Mouse (Mus musculus): ENCODE measurements around the gene Maneal. TPM values are rescaled to one million over a fixed set of nuclear protein-coding genes. Genes with fewer than 3 reads are reported as not detected.
A peak's percentile ranks its signal among the peaks of the same experiment; 100 is the strongest.

Gene Maneal
- total and polyA plus RNA-seq, 2 experiments from 2014 or later, result 9.4 to 56.9 TPM

GRCm38 (mm10) chr4:124894508-124895428 is 32.8 kb upstream of the Maneal start:
- Histone ChIP-seq H3K9me3 (ENCODE audit: low read length) (no peaks in the 10 kb centered on the region), H3K36me3 (ENCODE audit: insufficient read depth, low read length) (no peaks in the 10 kb centered on the region), H3K27me3 (ENCODE audit: insufficient read depth, low read length) (0 out of 2 replicates have a peak, but pooled peaks cover 6% of the 10 kb centered on the region), H3K4me1 (ENCODE audit: insufficient read depth, low read length) (peaks cover 8% of the 10 kb centered on the region; the same call in 1 of the 2 replicates), H3K4me2 (ENCODE audit: low read depth, low read length) (peak overlapping the region; percentile 68), H3K27ac (peak overlapping the region; percentile 60; the same call in 1 of the 2 replicates), H3K9ac (replicated peaks; ENCODE audit: low read length) (peak overlapping the region; percentile 55), H3K4me3 (ENCODE audit: low read length) (peak overlapping the region; percentile 43)
- WGBS, result under 1% methylated on average over 83 of the region's 83 CpGs
- peak; percentile 36 for TF ChIP-seq CTCF (IDR thresholded peaks at IDR 0.05; ENCODE audit: low read depth)
- ATAC-seq (peak; percentile 84), DNase-seq (ENCODE audit: low spot score) (peak; percentile 85)

- Histone ChIP-seq H3K27ac (peak overlapping the region; percentile 60; the same call in 1 of the 2 replicates), H3K9ac (replicated peaks; ENCODE audit: low read length) (peak overlapping the region; percentile 55)
- ATAC-seq, result no peak
Measured at GRCm38 (mm10) chr4:124893769-124894168, 31.8 kb upstream of the Maneal start.

GRCm38 (mm10) chr4:124890831-124891230 is 28.9 kb upstream of the Maneal start:
- Histone ChIP-seq H3K9me3 (ENCODE audit: low read length) (no peaks in the 10 kb centered on the region), H3K4me3 (ENCODE audit: low read length) (no peak overlapping the region), H3K27ac (no peak overlapping the region), H3K4me2 (ENCODE audit: low read depth, low read length) (no peak overlapping the region), H3K9ac (replicated peaks; ENCODE audit: low read length) (no peak overlapping the region), H3K4me1 (ENCODE audit: insufficient read depth, low read length) (peaks cover 8% of the 10 kb centered on the region; the same call in 1 of the 2 replicates), H3K27me3 (ENCODE audit: insufficient read depth, low read length) (peaks cover 6% of the 10 kb centered on the region; the same call in 1 of the 2 replicates), H3K36me3 (ENCODE audit: insufficient read depth, low read length) (no peaks in the 10 kb centered on the region)
- WGBS, result 79% methylated on average over 5 of the region's 5 CpGs
- no peak for DNase-seq (ENCODE audit: low spot score)
- no peak for ATAC-seq
- no peak for TF ChIP-seq CTCF (IDR thresholded peaks at IDR 0.05; ENCODE audit: low read depth)

More at GRCm38 (mm10) chr4:124893769-124894168, 31.8 kb upstream of the Maneal start:
- no peaks in the 10 kb centered on the region for H3K36me3 ChIP-seq (ENCODE audit: insufficient read depth, low read length)
- TF ChIP-seq CTCF (IDR thresholded peaks at IDR 0.05; ENCODE audit: low read depth), result no peak
- no peaks in the 10 kb centered on the region for H3K9me3 ChIP-seq (ENCODE audit: low read length)
- peak overlapping the region; percentile 68 for H3K4me2 ChIP-seq (ENCODE audit: low read depth, low read length)
- no peak for DNase-seq (ENCODE audit: low spot score)
- 28% methylated on average over 6 of the region's 6 CpGs for WGBS
- 0 out of 2 replicates have a peak, but pooled peaks cover 6% of the 10 kb centered on the region for H3K27me3 ChIP-seq (ENCODE audit: insufficient read depth, low read length)
- H3K4me3 ChIP-seq (ENCODE audit: low read length), result peak overlapping the region; percentile 43
- peaks cover 8% of the 10 kb centered on the region; the same call in 1 of the 2 replicates for H3K4me1 ChIP-seq (ENCODE audit: insufficient read depth, low read length)

GRCm38 (mm10) chr4:124889935-124890334 is 28.0 kb upstream of the Maneal start:
- H3K36me3 ChIP-seq (ENCODE audit: insufficient read depth, low read length), result no peaks in the 10 kb centered on the region
- no peak overlapping the region for H3K27ac ChIP-seq
- H3K4me1 ChIP-seq (ENCODE audit: insufficient read depth, low read length), result peaks cover 7% of the 10 kb centered on the region; the same call in 1 of the 2 replicates
- no peak overlapping the region for H3K4me2 ChIP-seq (ENCODE audit: low read depth, low read length)
- H3K9ac ChIP-seq (replicated peaks; ENCODE audit: low read length), result no peak overlapping the region
- ATAC-seq (no peak), DNase-seq (ENCODE audit: low spot score) (no peak)
- H3K9me3 ChIP-seq (ENCODE audit: low read length), result no peaks in the 10 kb centered on the region
- peaks cover 2% of the 10 kb centered on the region; the same call in 1 of the 2 replicates for H3K27me3 ChIP-seq (ENCODE audit: insufficient read depth, low read length)
- no peak for TF ChIP-seq CTCF (IDR thresholded peaks at IDR 0.05; ENCODE audit: low read depth)
- WGBS, result 69% methylated on average over 2 of the region's 2 CpGs
- H3K4me3 ChIP-seq (ENCODE audit: low read length), result no peak overlapping the region

- no peaks in the 10 kb centered on the region; the same call in 1 of the 2 replicates for H3K27me3 ChIP-seq (ENCODE audit: insufficient read depth, low read length)
- H3K9me3 ChIP-seq (ENCODE audit: low read length), result no peaks in the 10 kb centered on the region
- H3K4me1 ChIP-seq (ENCODE audit: insufficient read depth, low read length), result no peaks in the 10 kb centered on the region
- no peak overlapping the region for H3K27ac ChIP-seq
- H3K4me2 ChIP-seq (ENCODE audit: low read depth, low read length), result no peak overlapping the region
- H3K4me3 ChIP-seq (ENCODE audit: low read length), result no peak overlapping the region
- no peak overlapping the region for H3K9ac ChIP-seq (replicated peaks; ENCODE audit: low read length)
- WGBS, result 56% methylated on average over 7 of the region's 7 CpGs
- no peaks in the 10 kb centered on the region for H3K36me3 ChIP-seq (ENCODE audit: insufficient read depth, low read length)
- no peak for TF ChIP-seq CTCF (IDR thresholded peaks at IDR 0.05; ENCODE audit: low read depth)
- no peak for ATAC-seq
- no peak for DNase-seq (ENCODE audit: low spot score)
Measured at GRCm38 (mm10) chr4:124888702-124889101, 26.7 kb upstream of the Maneal start.

GRCm38 (mm10) chr4:124882151-124882729 is 20.3 kb upstream of the Maneal start:
- H3K4me1 ChIP-seq (ENCODE audit: insufficient read depth, low read length), result no peaks in the 10 kb centered on the region; the same call in 1 of the 2 replicates
- peak overlapping the region; percentile 49 for H3K4me3 ChIP-seq (ENCODE audit: low read length)
- H3K27ac ChIP-seq, result peak overlapping the region; percentile 70
- H3K4me2 ChIP-seq (ENCODE audit: low read depth, low read length), result peak overlapping the region; percentile 61
- WGBS, result under 1% methylated on average over 34 of the region's 37 CpGs
- H3K9ac ChIP-seq (replicated peaks; ENCODE audit: low read length), result peak overlapping the region; percentile 46
- H3K27me3 ChIP-seq (ENCODE audit: insufficient read depth, low read length), result peaks cover 10% of the 10 kb centered on the region; the same call in 1 of the 2 replicates
- TF ChIP-seq CTCF (IDR thresholded peaks at IDR 0.05; ENCODE audit: low read depth), result no peak
- H3K36me3 ChIP-seq (ENCODE audit: insufficient read depth, low read length), result no peaks in the 10 kb centered on the region
- no peaks in the 10 kb centered on the region for H3K9me3 ChIP-seq (ENCODE audit: low read length)
- ATAC-seq (peak; percentile 27; the same call in 1 of the 2 replicates), DNase-seq (ENCODE audit: low spot score) (peak; percentile 48)
